Mouse (Mus musculus): ENCODE results near the gene Khdc1c.
"Not testable (repeated sequence)": the region's sequence is repeated elsewhere in the genome, so short reads cannot be mapped to it uniquely, and the experiment has no call there.

Khdc1c gene

GRCm38 (mm10) chr1:21368031-21368430, at the start of gene Khdc1c:
Khdc1c (plus strand) TSS chr1:21368331.
- not testable (repeated sequence) for DNase-seq (ENCODE audit: inconsistent age in 2 of 2, low spot score in 1 of 2)

DNA sequence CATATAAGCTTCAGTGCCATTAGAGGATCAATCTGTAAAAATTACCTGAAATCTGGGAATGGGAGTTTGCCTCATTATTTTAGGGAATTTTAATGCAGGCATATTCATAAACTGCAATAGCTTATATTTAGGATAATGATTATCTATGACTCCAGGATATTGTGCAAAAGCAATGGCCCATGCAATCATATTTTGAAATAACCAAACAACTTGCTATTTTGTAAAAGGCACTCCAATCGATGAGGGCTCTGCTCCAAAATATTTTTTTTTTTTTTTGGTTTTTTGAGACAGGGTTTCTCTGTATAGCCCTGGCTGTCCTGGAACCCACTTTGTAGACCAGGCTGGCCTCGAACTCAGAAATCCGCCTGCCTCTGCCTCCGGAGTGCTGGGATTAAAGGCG, 47.9 kb upstream of the Khdc1c start:
- not testable (repeated sequence) for DNase-seq (ENCODE audit: inconsistent age in 2 of 2, low spot score in 1 of 2)

- DNase-seq (ENCODE audit: inconsistent age in 2 of 2, low spot score in 1 of 2) = no peak
Observed at GRCm38 (mm10) chr1:21321656-21322055, 46.5 kb upstream of the Khdc1c start.

- DNase-seq (ENCODE audit: inconsistent age in 2 of 2, low spot score in 1 of 2) = no peak
Observed at GRCm38 (mm10) chr1:21323996-21324574, 44.0 kb upstream of the Khdc1c start.

GRCm38 (mm10) chr1:21324633-21325032, 43.5 kb upstream of the Khdc1c start:
- no peak for DNase-seq (ENCODE audit: inconsistent age in 2 of 2, low spot score in 1 of 2)

DNA sequence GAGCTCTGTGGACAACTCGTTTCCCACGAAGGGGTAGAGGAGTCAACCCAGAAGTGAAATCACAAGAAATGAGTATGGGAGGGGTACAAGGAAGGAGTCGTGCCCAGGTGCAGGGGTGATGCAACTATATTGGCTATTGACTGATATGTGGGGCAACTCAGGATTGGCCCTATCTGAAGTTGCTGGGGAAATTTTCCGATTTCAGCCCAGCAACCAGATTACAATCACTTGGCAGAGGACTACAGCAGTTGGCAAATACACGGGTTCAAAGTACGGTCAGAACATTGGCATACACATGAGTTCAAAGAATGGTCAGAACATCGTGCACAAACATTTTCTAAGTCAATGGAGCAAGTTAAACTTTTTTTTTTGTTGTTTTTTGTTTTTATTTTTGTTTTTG, 41.4 kb upstream of the Khdc1c start:
- no peak for DNase-seq (ENCODE audit: inconsistent age in 2 of 2, low spot score in 1 of 2)

DNA sequence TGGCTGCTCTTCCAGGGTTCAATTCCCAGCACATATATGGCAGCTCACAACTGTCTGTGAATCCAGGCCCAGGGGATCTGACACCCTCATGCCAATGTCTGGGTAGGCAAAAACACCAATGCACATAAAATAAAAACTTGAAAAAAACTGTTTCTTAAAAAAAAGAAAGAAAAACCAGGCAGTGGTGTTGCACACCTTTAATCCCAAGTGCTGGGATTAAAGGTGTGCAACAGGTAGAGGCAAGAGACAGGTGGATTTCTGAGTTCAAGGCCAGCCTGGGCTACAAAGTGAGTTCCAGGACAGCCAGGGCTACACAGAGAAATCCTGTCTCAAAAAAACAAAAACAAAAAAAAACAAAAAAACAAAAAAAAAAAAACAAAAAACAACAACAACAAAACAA, 37.0 kb upstream of the Khdc1c start:
- not testable (repeated sequence) for DNase-seq (ENCODE audit: inconsistent age in 2 of 2, low spot score in 1 of 2)

- DNase-seq (ENCODE audit: inconsistent age in 2 of 2, low spot score in 1 of 2) = peak; percentile 30 to 50
Observed at GRCm38 (mm10) chr1:21333222-21333973, 34.7 kb upstream of the Khdc1c start.

GRCm38 (mm10) chr1:21335836-21336235, 32.3 kb upstream of the Khdc1c start:
- DNase-seq (ENCODE audit: inconsistent age in 2 of 2, low spot score in 1 of 2) = no peak

- DNase-seq (ENCODE audit: inconsistent age in 2 of 2, low spot score in 1 of 2) = no peak
Observed at GRCm38 (mm10) chr1:21340745-21341144, 27.4 kb upstream of the Khdc1c start.

GRCm38 (mm10) chr1:21344253-21344652, 23.9 kb upstream of the Khdc1c start:
- peak; percentile 59 to 81 for DNase-seq (ENCODE audit: inconsistent age in 2 of 2, low spot score in 1 of 2)

DNA sequence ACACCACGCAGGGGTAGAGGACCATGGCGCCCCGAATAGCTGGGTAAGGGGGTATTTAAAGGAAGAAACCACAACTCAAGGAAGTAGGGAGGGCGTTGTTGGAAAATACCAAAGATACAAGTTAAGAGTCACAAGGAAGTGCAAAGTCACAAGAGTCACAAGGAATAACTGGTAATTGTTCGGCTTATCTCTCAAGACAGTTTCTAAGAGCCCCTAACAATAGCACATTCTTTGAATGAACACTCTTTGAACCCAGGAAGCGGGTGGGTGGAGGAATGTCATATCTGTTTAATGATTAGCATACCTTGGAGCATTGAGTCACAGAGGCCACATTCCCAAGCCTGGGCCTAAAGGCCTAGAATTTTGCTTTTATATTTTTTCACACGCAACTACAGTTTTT, 23.4 kb upstream of the Khdc1c start:
- not testable (repeated sequence) for DNase-seq (ENCODE audit: inconsistent age in 2 of 2, low spot score in 1 of 2)

- DNase-seq (ENCODE audit: inconsistent age in 2 of 2, low spot score in 1 of 2) = no peak
Observed at GRCm38 (mm10) chr1:21349341-21349740, 18.8 kb upstream of the Khdc1c start, which contains the start of gene Khdc1a. Khdc1a (plus strand) TSS chr1:21349641.

DNA sequence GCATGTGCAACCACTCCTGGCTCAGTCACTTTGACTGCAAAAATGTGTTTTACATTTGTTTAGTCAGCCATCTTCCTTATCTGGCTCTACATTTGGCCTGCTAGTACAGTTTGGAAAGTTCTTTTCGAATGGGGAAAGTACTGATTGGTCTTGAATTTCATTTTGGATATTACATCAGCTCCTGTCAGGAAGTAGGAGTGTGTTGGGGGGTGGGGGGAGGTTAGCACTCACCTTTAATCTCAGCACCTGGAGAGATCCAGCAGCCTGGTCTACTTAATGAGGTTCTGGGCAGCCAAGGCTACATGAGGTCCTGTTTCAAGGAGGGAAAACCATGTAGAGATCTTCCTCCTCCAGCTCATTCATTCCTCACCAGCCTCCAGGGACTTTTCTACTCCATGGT, 15.1 kb downstream of the Khdc1c start, which contains the start of gene Khdc1b:
Gene Khdc1b (plus strand): TSS at position 301 of the 400 bp plus-strand sequence.
- DNase-seq (ENCODE audit: inconsistent age in 2 of 2, low spot score in 1 of 2) = no peak

DNA sequence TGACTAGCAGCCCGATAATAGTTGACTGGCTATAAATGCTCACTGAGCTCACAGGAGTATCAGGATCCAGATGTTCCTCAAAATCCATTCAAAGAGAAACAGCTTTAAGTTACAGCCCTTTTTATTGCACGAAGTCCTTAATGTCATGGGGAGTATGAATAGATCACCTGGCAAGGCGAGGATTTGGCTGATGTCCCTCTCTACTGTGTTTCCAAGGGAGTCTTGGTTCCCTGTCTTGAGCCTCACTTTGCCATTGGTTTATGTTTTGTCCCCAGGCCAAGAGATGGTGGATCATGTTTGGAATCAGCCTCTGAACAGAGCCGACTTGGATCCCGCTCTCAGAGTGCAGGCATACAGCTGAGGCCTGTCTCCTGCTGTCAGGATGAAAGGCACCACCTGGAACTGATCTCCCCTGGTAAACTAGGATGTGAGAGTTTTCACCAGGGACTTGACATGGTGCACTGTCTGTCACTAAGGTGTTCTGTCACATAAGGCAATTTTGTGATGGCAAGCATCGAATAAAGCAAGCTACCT, 23.1 kb downstream of the Khdc1c start:
- DNase-seq (ENCODE audit: inconsistent age in 2 of 2, low spot score in 1 of 2) = no peak

GRCm38 (mm10) chr1:21402804-21403203, 34.7 kb downstream of the Khdc1c start:
- DNase-seq (ENCODE audit: inconsistent age in 2 of 2, low spot score in 1 of 2) = no peak

DNA sequence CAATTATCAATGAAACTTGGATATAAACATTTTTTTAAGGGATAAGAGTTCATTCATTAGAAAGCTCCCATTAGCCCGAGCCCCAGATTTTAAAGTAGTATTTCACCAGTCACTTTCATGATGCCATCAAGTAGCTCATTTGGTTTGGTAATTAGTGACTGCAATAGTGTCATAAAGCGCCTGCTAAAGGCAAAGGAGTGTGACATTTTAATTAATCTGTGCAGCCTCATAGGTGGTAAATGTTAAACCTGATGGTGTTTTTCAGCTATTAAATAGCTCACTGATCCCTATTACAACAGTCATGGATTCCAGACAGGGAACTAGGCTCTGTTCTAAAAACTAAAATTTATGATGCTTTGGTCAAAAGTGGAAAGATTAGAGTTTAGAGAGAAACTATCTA, 39.1 kb downstream of the Khdc1c start:
- no peak for DNase-seq (ENCODE audit: inconsistent age in 2 of 2, low spot score in 1 of 2)

GRCm38 (mm10) chr1:21411331-21412196, 43.4 kb downstream of the Khdc1c start:
- DNase-seq (ENCODE audit: inconsistent age in 2 of 2, low spot score in 1 of 2) = peak; percentile 13 to 80

- no peak for DNase-seq (ENCODE audit: inconsistent age in 2 of 2, low spot score in 1 of 2)
Observed at GRCm38 (mm10) chr1:21412197-21412555, 44.0 kb downstream of the Khdc1c start.

DNA sequence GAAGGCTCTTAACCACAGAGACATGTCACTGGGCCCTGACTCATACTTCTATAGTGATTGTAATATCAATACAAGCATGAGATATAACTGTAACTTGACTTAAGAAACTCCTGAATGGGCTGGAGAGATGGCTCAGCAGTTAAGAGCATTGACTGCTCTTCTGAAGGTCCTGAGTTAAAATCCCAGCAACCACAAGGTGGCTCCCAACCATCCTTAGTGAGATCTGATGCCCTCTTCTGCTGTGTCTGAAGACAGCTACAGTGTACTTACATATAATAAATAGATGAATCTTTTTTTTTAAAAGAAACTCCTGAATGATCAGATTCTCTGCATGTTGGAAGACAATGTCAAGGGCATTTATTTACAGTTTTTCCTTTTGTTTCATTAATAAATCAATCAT, 51.2 kb downstream of the Khdc1c start:
- no peak for DNase-seq (ENCODE audit: inconsistent age in 2 of 2, low spot score in 1 of 2)
